Mouse (Mus musculus): Measurements from ENCODE around the gene Sh3bgrl2. TPM values are rescaled to one million over a fixed set of nuclear protein-coding genes. Genes with fewer than 3 reads are reported as not detected.

The Sh3bgrl2 gene
- polyA plus RNA-seq, 1 experiment: 3.4 TPM

DNA sequence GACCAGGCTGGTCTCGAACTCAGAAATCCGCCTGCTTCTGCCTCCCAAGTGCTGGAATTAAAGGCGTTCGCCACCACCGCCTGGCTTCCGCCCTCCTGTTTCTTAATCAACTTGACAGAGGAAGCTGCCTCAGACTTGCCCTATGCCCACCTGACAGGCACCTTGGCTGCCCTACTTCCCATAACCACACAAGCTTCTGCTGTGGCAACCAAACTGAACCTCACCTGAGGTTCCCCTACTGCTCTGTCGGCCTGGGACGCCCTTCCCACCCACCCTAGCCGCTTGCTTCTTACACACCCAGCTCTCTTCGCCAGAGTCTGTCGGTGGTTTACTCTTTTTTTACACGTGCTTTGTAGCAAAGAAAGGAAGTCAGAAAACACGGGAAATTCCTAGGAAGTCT, 103.9 kb downstream of the Sh3bgrl2 start:
- Histone ChIP-seq H3K27me3 (ENCODE audit: control insufficient read depth, insufficient read depth, insufficient read length) (peaks cover 3% of the 10 kb centered on the region), H3K79me3 (ENCODE audit: low read depth) (no peaks in the 10 kb centered on the region), H3K4me3 (ENCODE audit: insufficient read depth, poor library complexity, severe bottlenecking) (no peak overlapping the region), H3K36me3 (ENCODE audit: control insufficient read depth, insufficient read depth) (no peaks in the 10 kb centered on the region), H3K79me2 (ENCODE audit: control insufficient read depth, insufficient read depth) (no peaks in the 10 kb centered on the region), H3ac (ENCODE audit: control insufficient read depth, insufficient read length, low read depth) (no peak overlapping the region)
- TF ChIP-seq USF1 (IDR thresholded peaks at IDR 0.05; ENCODE audit: low read depth) (no peak), CEBPB (IDR thresholded peaks at IDR 0.05; ENCODE audit: low read depth) (no peak), CTCF (IDR thresholded peaks at IDR 0.05; ENCODE audit: control insufficient read depth, insufficient read depth, insufficient read length) (no peak), MYOD1 (IDR thresholded peaks at IDR 0.05; ENCODE audit: control insufficient read depth, insufficient read length, low read depth) (no peak), FOSL1 (IDR thresholded peaks at IDR 0.05; ENCODE audit: insufficient read depth, low read length, poor library complexity, severe bottlenecking) (no peak), MAX (IDR thresholded peaks at IDR 0.05) (no peak), MYOG (IDR thresholded peaks at IDR 0.05; ENCODE audit: control insufficient read depth, extremely low read depth, insufficient read length) (no peak)

DNA sequence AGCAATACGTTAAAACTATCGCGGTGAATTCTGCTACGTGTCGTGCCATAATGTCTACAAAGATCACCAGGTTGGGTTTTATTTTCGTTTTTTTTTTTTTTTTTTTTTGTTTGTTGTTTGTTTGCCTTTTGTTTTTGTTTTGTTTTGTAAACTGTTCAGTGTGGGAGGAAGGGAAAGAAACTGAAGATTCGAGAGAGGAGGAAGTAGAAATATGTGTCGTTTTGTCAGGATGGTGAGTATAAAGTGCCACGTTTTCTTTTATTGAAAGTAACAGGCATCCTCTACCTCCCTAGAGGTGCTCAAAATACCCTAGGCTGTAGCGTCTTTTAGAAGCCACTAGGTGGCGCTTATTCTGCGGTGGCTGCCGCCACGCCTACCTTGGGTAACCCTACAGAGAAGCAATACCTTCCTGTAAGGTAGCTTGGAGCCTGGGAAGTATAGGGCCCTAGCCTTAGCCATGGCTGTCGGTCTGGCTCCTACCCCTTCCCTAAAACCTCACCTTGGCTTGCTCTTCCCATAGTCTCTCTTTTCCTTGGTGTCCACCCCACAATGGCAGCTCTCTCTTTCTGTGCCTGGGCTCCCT, 104.6 kb downstream of the Sh3bgrl2 start:
- Histone ChIP-seq H3ac (ENCODE audit: control insufficient read depth, insufficient read length, low read depth) (no peak overlapping the region), H3K4me3 (ENCODE audit: insufficient read depth, poor library complexity, severe bottlenecking) (no peak overlapping the region), H3K79me2 (ENCODE audit: control insufficient read depth, insufficient read depth) (no peaks in the 10 kb centered on the region), H3K79me3 (ENCODE audit: low read depth) (no peaks in the 10 kb centered on the region), H3K27me3 (ENCODE audit: control insufficient read depth, insufficient read depth, insufficient read length) (peaks cover 3% of the 10 kb centered on the region), H3K36me3 (ENCODE audit: control insufficient read depth, insufficient read depth) (no peaks in the 10 kb centered on the region)
- TF ChIP-seq MYOG (IDR thresholded peaks at IDR 0.05; ENCODE audit: control insufficient read depth, extremely low read depth, insufficient read length) (no peak), FOSL1 (IDR thresholded peaks at IDR 0.05; ENCODE audit: insufficient read depth, low read length, poor library complexity, severe bottlenecking) (no peak), CEBPB (IDR thresholded peaks at IDR 0.05; ENCODE audit: low read depth) (no peak), CTCF (IDR thresholded peaks at IDR 0.05; ENCODE audit: control insufficient read depth, insufficient read depth, insufficient read length) (no peak), USF1 (IDR thresholded peaks at IDR 0.05; ENCODE audit: low read depth) (no peak), MAX (IDR thresholded peaks at IDR 0.05) (no peak), MYOD1 (IDR thresholded peaks at IDR 0.05; ENCODE audit: control insufficient read depth, insufficient read length, low read depth) (no peak)

DNA sequence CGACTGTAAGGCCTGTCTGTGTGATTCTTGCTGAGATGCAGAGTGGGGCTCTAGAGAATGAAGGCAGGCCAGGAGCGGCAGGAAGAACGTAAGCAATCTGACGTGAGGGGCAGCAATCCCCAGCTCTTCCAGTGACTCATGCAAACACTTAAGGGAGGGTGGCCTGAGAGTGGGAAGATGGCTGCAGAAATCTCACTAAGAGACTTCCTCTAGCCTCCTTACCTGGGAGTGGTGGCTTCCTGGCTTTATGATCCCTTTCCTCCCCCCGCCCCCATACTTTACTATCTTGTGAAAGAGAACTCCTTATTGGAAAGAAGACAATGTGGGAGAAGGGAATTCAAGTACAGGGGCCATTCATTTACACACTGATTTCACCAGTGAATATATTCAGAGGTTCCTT, 106.5 kb downstream of the Sh3bgrl2 start:
- Histone ChIP-seq H3K79me2 (ENCODE audit: control insufficient read depth, insufficient read depth) (no peaks in the 10 kb centered on the region), H3K27me3 (ENCODE audit: control insufficient read depth, insufficient read depth, insufficient read length) (peaks cover 3% of the 10 kb centered on the region), H3K36me3 (ENCODE audit: control insufficient read depth, insufficient read depth) (no peaks in the 10 kb centered on the region), H3K4me3 (ENCODE audit: insufficient read depth, poor library complexity, severe bottlenecking) (no peak overlapping the region), H3ac (ENCODE audit: control insufficient read depth, insufficient read length, low read depth) (no peak overlapping the region), H3K79me3 (ENCODE audit: low read depth) (no peaks in the 10 kb centered on the region)
- TF ChIP-seq MYOD1 (IDR thresholded peaks at IDR 0.05; ENCODE audit: control insufficient read depth, insufficient read length, low read depth): no peak
- no peak for TF ChIP-seq CTCF (IDR thresholded peaks at IDR 0.05; ENCODE audit: control insufficient read depth, insufficient read depth, insufficient read length)

DNA sequence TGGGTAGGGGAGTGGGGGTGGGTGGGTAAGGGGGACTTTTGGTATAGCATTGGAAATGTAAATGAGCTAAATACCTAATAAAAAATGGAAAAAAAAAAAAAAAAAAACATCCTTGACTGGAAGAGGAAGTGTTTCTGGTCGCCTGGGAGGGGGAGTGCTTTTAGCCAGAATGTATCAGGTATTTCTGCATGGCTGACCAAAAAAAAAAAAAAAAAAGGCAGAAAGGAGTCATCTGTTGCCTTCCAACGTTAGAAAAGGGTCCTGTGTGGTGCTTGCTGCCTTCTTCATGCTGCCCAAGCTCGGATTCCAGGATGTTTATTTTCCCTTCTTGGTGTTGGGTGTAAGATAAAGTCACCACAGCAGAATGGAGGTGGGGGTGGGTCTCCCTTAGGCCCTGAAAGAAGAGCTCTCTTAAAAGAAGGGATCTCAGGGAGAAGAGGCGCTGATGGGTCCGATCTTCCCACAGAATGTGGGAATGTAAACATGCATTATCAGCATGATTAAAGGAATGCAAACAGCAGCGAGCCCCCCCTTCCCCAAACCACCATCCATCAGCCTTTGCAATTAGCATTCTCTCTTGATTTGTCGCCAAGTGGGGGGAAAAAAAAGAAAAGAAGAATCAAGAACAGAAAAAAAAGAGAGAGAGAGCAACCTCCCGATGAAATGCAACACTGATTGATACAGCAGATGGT, 109.0 kb downstream of the Sh3bgrl2 start:
- Histone ChIP-seq H3K79me3 (ENCODE audit: low read depth) (no peaks in the 10 kb centered on the region), H3ac (ENCODE audit: control insufficient read depth, insufficient read length, low read depth) (no peak overlapping the region), H3K27me3 (ENCODE audit: control insufficient read depth, insufficient read depth, insufficient read length) (no peaks in the 10 kb centered on the region), H3K36me3 (ENCODE audit: control insufficient read depth, insufficient read depth) (no peaks in the 10 kb centered on the region), H3K4me3 (ENCODE audit: insufficient read depth, poor library complexity, severe bottlenecking) (no peak overlapping the region), H3K79me2 (ENCODE audit: control insufficient read depth, insufficient read depth) (no peaks in the 10 kb centered on the region)
- TF ChIP-seq CTCF (IDR thresholded peaks at IDR 0.05; ENCODE audit: control insufficient read depth, insufficient read depth, insufficient read length): no peak
- TF ChIP-seq CEBPB (IDR thresholded peaks at IDR 0.05; ENCODE audit: low read depth): no peak
- no peak for TF ChIP-seq USF1 (IDR thresholded peaks at IDR 0.05; ENCODE audit: low read depth)
- TF ChIP-seq FOSL1 (IDR thresholded peaks at IDR 0.05; ENCODE audit: insufficient read depth, low read length, poor library complexity, severe bottlenecking): no peak
- TF ChIP-seq MYOD1 (IDR thresholded peaks at IDR 0.05; ENCODE audit: control insufficient read depth, insufficient read length, low read depth): no peak

DNA sequence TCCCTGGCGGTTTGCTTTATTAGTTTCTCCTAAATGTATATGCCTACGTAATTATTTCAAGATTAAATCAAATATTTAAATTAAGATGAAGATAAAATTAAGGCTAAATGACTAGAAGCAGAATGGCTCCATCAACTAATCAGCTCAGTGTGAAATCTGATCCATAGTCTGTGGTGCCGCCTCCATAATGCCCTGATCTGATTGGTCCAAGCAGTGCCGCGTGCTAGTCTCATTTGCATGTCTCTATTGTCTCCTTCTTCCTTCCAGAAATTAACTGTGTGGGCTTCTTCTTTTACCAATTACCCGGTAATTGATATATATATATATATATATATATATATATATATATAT, 109.5 kb downstream of the Sh3bgrl2 start:
- Histone ChIP-seq H3K36me3 (ENCODE audit: control insufficient read depth, insufficient read depth) (no peaks in the 10 kb centered on the region), H3K79me3 (ENCODE audit: low read depth) (no peaks in the 10 kb centered on the region), H3K4me3 (ENCODE audit: insufficient read depth, poor library complexity, severe bottlenecking) (no peak overlapping the region), H3K27me3 (ENCODE audit: control insufficient read depth, insufficient read depth, insufficient read length) (no peaks in the 10 kb centered on the region), H3K79me2 (ENCODE audit: control insufficient read depth, insufficient read depth) (no peaks in the 10 kb centered on the region), H3ac (ENCODE audit: control insufficient read depth, insufficient read length, low read depth) (no peak overlapping the region)
- TF ChIP-seq MYOG (IDR thresholded peaks at IDR 0.05; ENCODE audit: control insufficient read depth, extremely low read depth, insufficient read length) (no peak), USF1 (IDR thresholded peaks at IDR 0.05; ENCODE audit: low read depth) (no peak), CEBPB (IDR thresholded peaks at IDR 0.05; ENCODE audit: low read depth) (no peak), MYOD1 (IDR thresholded peaks at IDR 0.05; ENCODE audit: control insufficient read depth, insufficient read length, low read depth) (no peak), MAX (IDR thresholded peaks at IDR 0.05) (no peak), FOSL1 (IDR thresholded peaks at IDR 0.05; ENCODE audit: insufficient read depth, low read length, poor library complexity, severe bottlenecking) (no peak), CTCF (IDR thresholded peaks at IDR 0.05; ENCODE audit: control insufficient read depth, insufficient read depth, insufficient read length) (no peak)

DNA sequence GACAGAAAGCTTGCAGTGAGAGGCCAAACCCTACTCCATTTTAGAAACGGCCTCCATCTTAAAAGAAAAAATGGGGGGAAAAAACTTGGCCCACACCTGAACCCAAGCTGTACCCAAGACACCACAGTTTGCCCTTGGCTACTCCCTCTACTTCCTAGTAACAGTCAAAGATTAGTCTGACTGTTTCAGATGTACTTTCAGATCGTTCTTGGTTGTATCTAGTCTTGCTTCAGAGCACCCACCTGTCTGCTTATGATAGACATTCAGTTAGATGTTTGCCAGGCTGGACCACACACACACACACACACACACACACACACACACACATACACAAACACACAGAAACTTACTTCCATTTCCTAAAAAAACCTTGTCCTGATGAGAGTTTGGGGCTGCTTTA, 111.0 kb downstream of the Sh3bgrl2 start:
- Histone ChIP-seq H3K27me3 (ENCODE audit: control insufficient read depth, insufficient read depth, insufficient read length) (no peaks in the 10 kb centered on the region), H3K79me3 (ENCODE audit: low read depth) (no peaks in the 10 kb centered on the region), H3K36me3 (ENCODE audit: control insufficient read depth, insufficient read depth) (no peaks in the 10 kb centered on the region), H3K4me3 (ENCODE audit: insufficient read depth, poor library complexity, severe bottlenecking) (no peak overlapping the region), H3K79me2 (ENCODE audit: control insufficient read depth, insufficient read depth) (no peaks in the 10 kb centered on the region), H3ac (ENCODE audit: control insufficient read depth, insufficient read length, low read depth) (no peak overlapping the region)
- TF ChIP-seq MAX (IDR thresholded peaks at IDR 0.05) (no peak), MYOG (IDR thresholded peaks at IDR 0.05; ENCODE audit: control insufficient read depth, extremely low read depth, insufficient read length) (no peak), FOSL1 (IDR thresholded peaks at IDR 0.05; ENCODE audit: insufficient read depth, low read length, poor library complexity, severe bottlenecking) (no peak), CEBPB (IDR thresholded peaks at IDR 0.05; ENCODE audit: low read depth) (no peak), USF1 (IDR thresholded peaks at IDR 0.05; ENCODE audit: low read depth) (no peak), MYOD1 (IDR thresholded peaks at IDR 0.05; ENCODE audit: control insufficient read depth, insufficient read length, low read depth) (no peak), CTCF (IDR thresholded peaks at IDR 0.05; ENCODE audit: control insufficient read depth, insufficient read depth, insufficient read length) (no peak)
